Mouse (Mus musculus): ENCODE results near the gene Spic. TPM values are rescaled to one million over a fixed set of nuclear protein-coding genes. Genes with fewer than 3 reads are reported as not detected.

Gene Spic
- polyA plus RNA-seq (2021), result not detected

- in situ Hi-C loops (cut with MboI; ENCODE audit: low pct_unique_long_range_greater_than_20kb), result no loop called here
- no peak for DNase-seq (ENCODE audit: low read depth, low spot score)
Measured at GRCm38 (mm10) chr10:88684925-88685324, at the start of gene Spic. Gene Spic, minus strand, starts transcription at chr10:88685015.

GRCm38 (mm10) chr10:88732309-88732622, 47.5 kb upstream of the Spic start:
- POLR2A ChIA-PET, result no interaction called here
- no peak for DNase-seq (ENCODE audit: low read depth, low spot score)
- in situ Hi-C loops (cut with MboI; ENCODE audit: low pct_unique_long_range_greater_than_20kb), result no loop called here
- CTCF ChIA-PET, result no interaction called here
- no peak for TF ChIP-seq CTCF (IDR thresholded peaks at IDR 0.05)
- ATAC-seq, result no peak
- H3K27me3 ChIP-seq, result no peaks in the 10 kb centered on the region

More at GRCm38 (mm10) chr10:88684925-88685324, at the start of gene Spic:
- no peak for TF ChIP-seq CTCF (IDR thresholded peaks at IDR 0.05)
- peaks cover 11% of the 10 kb centered on the region for H3K27me3 ChIP-seq
- ATAC-seq, result no peak
- CTCF ChIA-PET, result no interaction called here
- POLR2A ChIA-PET, result no interaction called here

- no peak for TF ChIP-seq CTCF (IDR thresholded peaks at IDR 0.05)
- no peak for DNase-seq (ENCODE audit: low read depth, low spot score)
- peak; percentile 23 for ATAC-seq
- in situ Hi-C loops (cut with MboI; ENCODE audit: low pct_unique_long_range_greater_than_20kb), result no loop called here
- ChIA-PET CTCF (no interaction called here), POLR2A (interaction anchor here (0.6 to 0.7 kb wide), 2 partner anchors 204 to 228 kb away, joined by 3 read pairs; no protein-coding TSS in a partner anchor)
- no peaks in the 10 kb centered on the region for H3K27me3 ChIP-seq
Measured at GRCm38 (mm10) chr10:88731496-88732308, 46.9 kb upstream of the Spic start.

- CTCF ChIA-PET, result no interaction called here
- POLR2A ChIA-PET, result interaction anchor here (0.6 to 0.7 kb wide), 4 partner anchors 94 to 1908 kb away, joined by 3 to 5 read pairs (median 4); no protein-coding TSS in a partner anchor
- in situ Hi-C loops (cut with MboI; ENCODE audit: low pct_unique_long_range_greater_than_20kb), result no loop called here
- DNase-seq (ENCODE audit: low read depth, low spot score) (peak; percentile 89), ATAC-seq (peak; percentile 94)
- H3K27me3 ChIP-seq, result no peaks in the 10 kb centered on the region
- no peak for TF ChIP-seq CTCF (IDR thresholded peaks at IDR 0.05)
Measured at GRCm38 (mm10) chr10:88730571-88731495, 46.0 kb upstream of the Spic start, which contains the start of gene Arl1. Gene Arl1, plus strand, starts transcription at chr10:88730858.

- TF ChIP-seq CTCF (IDR thresholded peaks at IDR 0.05), result no peak
- H3K27me3 ChIP-seq, result no peaks in the 10 kb centered on the region
- ATAC-seq (no peak), DNase-seq (ENCODE audit: low read depth, low spot score) (no peak)
- POLR2A ChIA-PET, result no interaction called here
- in situ Hi-C loops (cut with MboI; ENCODE audit: low pct_unique_long_range_greater_than_20kb), result loop anchor here (5.0 kb wide), 1 partner anchor 351 kb away; the partner anchor contains the start of genes Dram1 and Gnptab
- CTCF ChIA-PET, result interaction anchor here (1.3 kb wide), 1 partner anchor 14 kb away, joined by 3 read pairs; no protein-coding TSS in a partner anchor
Measured at GRCm38 (mm10) chr10:88728166-88728565, 43.4 kb upstream of the Spic start.

GRCm38 (mm10) chr10:88727128-88727527, 42.3 kb upstream of the Spic start:
- ChIA-PET POLR2A (no interaction called here), CTCF (interaction anchor here (1.1 to 1.3 kb wide), 2 partner anchors 13 to 275 kb away, joined by 3 read pairs; no protein-coding TSS in a partner anchor)
- DNase-seq (ENCODE audit: low read depth, low spot score) (no peak), ATAC-seq (no peak)
- peaks cover 5% of the 10 kb centered on the region for H3K27me3 ChIP-seq
- in situ Hi-C loops (cut with MboI; ENCODE audit: low pct_unique_long_range_greater_than_20kb), result loop anchor here (5.0 kb wide), 1 partner anchor 350 kb away; the partner anchor contains the start of genes Dram1 and Gnptab
- peak; percentile 65 for TF ChIP-seq CTCF (IDR thresholded peaks at IDR 0.05)

GRCm38 (mm10) chr10:88725343-88725742, 40.5 kb upstream of the Spic start:
- in situ Hi-C loops (cut with MboI; ENCODE audit: low pct_unique_long_range_greater_than_20kb), result loop anchor here (5.0 kb wide), 1 partner anchor 348 kb away; the partner anchor contains the start of genes Dram1 and Gnptab
- no peak for DNase-seq (ENCODE audit: low read depth, low spot score)
- POLR2A ChIA-PET, result no interaction called here

GRCm38 (mm10) chr10:88719618-88720017, 34.8 kb upstream of the Spic start:
- ATAC-seq, result no peak
- in situ Hi-C loops (cut with MboI; ENCODE audit: low pct_unique_long_range_greater_than_20kb), result loop anchor here (5.0 kb wide), 1 partner anchor 167 kb away; no protein-coding TSS in a partner anchor
- TF ChIP-seq CTCF (IDR thresholded peaks at IDR 0.05), result no peak
- peaks cover 18% of the 10 kb centered on the region for H3K27me3 ChIP-seq
- DNase-seq (ENCODE audit: low read depth, low spot score), result no peak
- CTCF ChIA-PET, result no interaction called here
- POLR2A ChIA-PET, result no interaction called here

More at GRCm38 (mm10) chr10:88725343-88725742, 40.5 kb upstream of the Spic start:
- ATAC-seq, result no peak
- TF ChIP-seq CTCF (IDR thresholded peaks at IDR 0.05), result peak; percentile 60
- H3K27me3 ChIP-seq, result peaks cover 18% of the 10 kb centered on the region
- CTCF ChIA-PET, result interaction anchor here (1.1 kb wide), 1 partner anchor 340 kb away, joined by 3 read pairs; no protein-coding TSS in a partner anchor

GRCm38 (mm10) chr10:88717756-88718025, 32.9 kb upstream of the Spic start:
- no peak for TF ChIP-seq CTCF (IDR thresholded peaks at IDR 0.05)

GRCm38 (mm10) chr10:88716986-88717755, 32.4 kb upstream of the Spic start:
- H3K27me3 ChIP-seq, result peaks cover 14% of the 10 kb centered on the region
- POLR2A ChIA-PET, result no interaction called here
- CTCF ChIA-PET, result no interaction called here
- in situ Hi-C loops (cut with MboI; ENCODE audit: low pct_unique_long_range_greater_than_20kb), result no loop called here
- no peak for ATAC-seq
- no peak for DNase-seq (ENCODE audit: low read depth, low spot score)
- TF ChIP-seq CTCF (IDR thresholded peaks at IDR 0.05), result no peak

More at GRCm38 (mm10) chr10:88717756-88718025, 32.9 kb upstream of the Spic start:
- DNase-seq (ENCODE audit: low read depth, low spot score) (no peak), ATAC-seq (no peak)
- peaks cover 14% of the 10 kb centered on the region for H3K27me3 ChIP-seq
- in situ Hi-C loops (cut with MboI; ENCODE audit: low pct_unique_long_range_greater_than_20kb), result no loop called here
- ChIA-PET CTCF (no interaction called here), POLR2A (no interaction called here)

Measured in Patski (cell line).